Mouse (Mus musculus): ENCODE measurements around the gene Mtmr3. TPM values are rescaled to one million over a fixed set of nuclear protein-coding genes. Genes with fewer than 3 reads are reported as not detected.
"Not testable (repeated sequence)": the region's sequence is repeated elsewhere in the genome, so short reads cannot be mapped to it uniquely, and the experiment has no call there.

Mtmr3 gene
- polyA plus RNA-seq, 1 experiment from 2014 or later, result 21.2 TPM

- 67% methylated on average over 3 of the region's 3 CpGs for WGBS
- no peak for ATAC-seq (replicated peaks; ENCODE audit: extremely low read depth, insufficient read depth, low FRiP score)
Measured at GRCm38 (mm10) chr11:4545976-4546375, 48.7 kb downstream of the Mtmr3 start.

GRCm38 (mm10) chr11:4545401-4545800 is 49.3 kb downstream of the Mtmr3 start:
- WGBS, result 48% methylated on average over 4 of the region's 4 CpGs
- Histone ChIP-seq H3K27ac (ENCODE audit: low read length) (no peak overlapping the region), H3K9ac (ENCODE audit: low read length) (no peak overlapping the region), H3K4me3 (ENCODE audit: low read length) (no peak overlapping the region), H3K36me3 (ENCODE audit: control insufficient read depth, insufficient read depth) (no peaks in the 10 kb centered on the region), H3K4me1 (ENCODE audit: control insufficient read depth, insufficient read depth, low read length) (0 out of 2 replicates have a peak, but pooled peaks cover 2% of the 10 kb centered on the region), H3K27me3 (ENCODE audit: control insufficient read depth, insufficient read depth, low read length) (no peaks in the 10 kb centered on the region), H3K4me2 (ENCODE audit: low read depth, low read length) (no peak overlapping the region), H3K9me3 (replicated peaks; ENCODE audit: control insufficient read depth, low read length) (no peaks in the 10 kb centered on the region)
- ATAC-seq (replicated peaks; ENCODE audit: extremely low read depth, insufficient read depth, low FRiP score), result no peak

More at GRCm38 (mm10) chr11:4545976-4546375, 48.7 kb downstream of the Mtmr3 start:
- Histone ChIP-seq H3K9me3 (replicated peaks; ENCODE audit: control insufficient read depth, low read length) (no peaks in the 10 kb centered on the region), H3K9ac (ENCODE audit: low read length) (no peak overlapping the region), H3K4me2 (ENCODE audit: low read depth, low read length) (no peak overlapping the region), H3K27ac (ENCODE audit: low read length) (no peak overlapping the region), H3K27me3 (ENCODE audit: control insufficient read depth, insufficient read depth, low read length) (no peaks in the 10 kb centered on the region), H3K36me3 (ENCODE audit: control insufficient read depth, insufficient read depth) (no peaks in the 10 kb centered on the region), H3K4me3 (ENCODE audit: low read length) (no peak overlapping the region), H3K4me1 (ENCODE audit: control insufficient read depth, insufficient read depth, low read length) (0 out of 2 replicates have a peak, but pooled peaks cover 2% of the 10 kb centered on the region)

- H3K9me3 ChIP-seq (replicated peaks; ENCODE audit: control insufficient read depth, low read length); H3K27ac ChIP-seq (ENCODE audit: low read length); ATAC-seq (replicated peaks; ENCODE audit: extremely low read depth, insufficient read depth, low FRiP score); H3K27me3 ChIP-seq (ENCODE audit: control insufficient read depth, insufficient read depth, low read length); H3K36me3 ChIP-seq (ENCODE audit: control insufficient read depth, insufficient read depth); H3K4me3 ChIP-seq (ENCODE audit: low read length); H3K9ac ChIP-seq (ENCODE audit: low read length); H3K4me2 ChIP-seq (ENCODE audit: low read depth, low read length); H3K4me1 ChIP-seq (ENCODE audit: control insufficient read depth, insufficient read depth, low read length): not testable (repeated sequence)
- WGBS, result 94% methylated on average over 1 of the region's 1 CpGs
Measured at GRCm38 (mm10) chr11:4544627-4544921, 50.1 kb downstream of the Mtmr3 start.

DNA sequence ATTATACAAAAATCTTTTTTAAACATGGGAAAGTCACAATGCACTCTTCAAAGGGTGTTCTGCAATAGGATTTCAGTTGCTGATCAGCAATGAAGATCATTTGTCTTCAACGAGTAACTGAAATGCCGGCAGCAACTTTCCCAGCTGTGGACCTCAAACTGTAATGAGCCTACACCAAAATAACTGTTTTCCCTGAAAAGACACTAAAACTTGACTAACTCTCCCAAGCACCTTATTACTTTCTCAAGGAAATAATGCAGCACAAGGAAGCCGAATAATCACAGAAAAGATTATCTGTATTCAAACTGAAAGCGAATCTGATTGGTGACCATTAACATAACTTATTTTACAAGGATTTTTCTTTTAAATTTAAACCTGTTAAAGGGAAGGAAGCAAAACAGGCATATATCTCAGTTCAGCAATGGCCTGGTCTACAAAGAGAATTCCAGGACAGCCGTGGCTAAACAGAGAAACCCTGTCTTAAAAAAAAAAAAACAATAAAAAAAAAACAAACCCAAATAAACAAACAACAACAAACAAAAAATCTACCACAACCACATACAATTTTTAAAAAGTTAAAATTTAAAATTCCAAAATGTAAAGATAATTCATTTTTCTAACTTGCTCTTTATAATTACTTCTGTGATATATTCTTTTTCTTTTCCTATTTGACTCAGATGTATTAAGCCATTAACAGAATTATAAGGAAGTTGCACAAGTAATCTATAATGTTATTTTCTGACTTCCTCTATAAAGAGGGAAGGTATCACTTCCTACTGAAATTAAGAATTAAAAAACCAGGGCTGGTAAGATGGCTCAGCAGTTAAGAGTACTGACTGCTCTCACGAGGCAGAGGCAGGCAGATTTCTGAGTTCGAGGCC is 50.7 kb downstream of the Mtmr3 start:
- no peaks in the 10 kb centered on the region for H3K27me3 ChIP-seq (ENCODE audit: control insufficient read depth, insufficient read depth, low read length)
- H3K4me2 ChIP-seq (ENCODE audit: low read depth, low read length), result no peak overlapping the region
- no peak overlapping the region for H3K4me3 ChIP-seq (ENCODE audit: low read length)
- WGBS, result 74% methylated on average over 7 of the region's 7 CpGs
- H3K9ac ChIP-seq (ENCODE audit: low read length), result no peak overlapping the region
- no peak for ATAC-seq (replicated peaks; ENCODE audit: extremely low read depth, insufficient read depth, low FRiP score)
- H3K9me3 ChIP-seq (replicated peaks; ENCODE audit: control insufficient read depth, low read length), result no peaks in the 10 kb centered on the region
- no peaks in the 10 kb centered on the region for H3K36me3 ChIP-seq (ENCODE audit: control insufficient read depth, insufficient read depth)
- H3K4me1 ChIP-seq (ENCODE audit: control insufficient read depth, insufficient read depth, low read length), result 0 out of 2 replicates have a peak, but pooled peaks cover 2% of the 10 kb centered on the region
- no peak overlapping the region for H3K27ac ChIP-seq (ENCODE audit: low read length)

DNA sequence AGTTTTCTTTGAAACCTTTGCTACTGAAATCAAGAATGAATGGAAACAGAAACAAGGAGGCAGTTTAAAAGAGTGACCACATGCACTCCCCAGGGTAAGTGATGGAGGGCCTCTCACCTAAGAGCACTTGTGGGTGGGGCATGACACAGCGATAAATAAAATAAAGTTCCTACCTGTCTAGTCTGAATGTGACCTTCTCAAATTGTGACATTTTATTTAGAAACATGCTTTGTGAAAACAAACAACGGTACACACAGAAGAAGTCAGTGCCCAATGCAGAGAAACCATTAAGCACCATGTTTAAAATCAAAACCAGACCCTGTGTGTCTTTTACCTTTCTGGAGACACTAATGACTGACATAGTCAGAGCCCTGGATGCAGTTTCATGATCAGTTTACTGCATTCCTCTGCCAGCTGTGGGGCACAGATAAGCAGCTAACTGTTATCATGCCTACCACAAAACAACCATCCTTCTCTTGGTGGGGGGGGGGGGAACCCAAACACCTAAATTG is 51.6 kb downstream of the Mtmr3 start:
- Histone ChIP-seq H3K4me3 (ENCODE audit: low read length) (no peak overlapping the region), H3K36me3 (ENCODE audit: control insufficient read depth, insufficient read depth) (no peaks in the 10 kb centered on the region), H3K27ac (ENCODE audit: low read length) (no peak overlapping the region), H3K27me3 (ENCODE audit: control insufficient read depth, insufficient read depth, low read length) (no peaks in the 10 kb centered on the region), H3K4me2 (ENCODE audit: low read depth, low read length) (no peak overlapping the region), H3K9me3 (replicated peaks; ENCODE audit: control insufficient read depth, low read length) (no peaks in the 10 kb centered on the region), H3K9ac (ENCODE audit: low read length) (no peak overlapping the region), H3K4me1 (ENCODE audit: control insufficient read depth, insufficient read depth, low read length) (0 out of 2 replicates have a peak, but pooled peaks cover 2% of the 10 kb centered on the region)
- no peak for ATAC-seq (replicated peaks; ENCODE audit: extremely low read depth, insufficient read depth, low FRiP score)
- 80% methylated on average over 2 of the region's 2 CpGs for WGBS

GRCm38 (mm10) chr11:4536645-4537044 is 58.0 kb downstream of the Mtmr3 start:
- ATAC-seq (replicated peaks; ENCODE audit: extremely low read depth, insufficient read depth, low FRiP score), result no peak
- H3K9me3 ChIP-seq (replicated peaks; ENCODE audit: control insufficient read depth, low read length), result no peaks in the 10 kb centered on the region
- H3K27me3 ChIP-seq (ENCODE audit: control insufficient read depth, insufficient read depth, low read length), result no peaks in the 10 kb centered on the region
- H3K4me1 ChIP-seq (ENCODE audit: control insufficient read depth, insufficient read depth, low read length), result no peaks in the 10 kb centered on the region
- no peak overlapping the region for H3K9ac ChIP-seq (ENCODE audit: low read length)
- no peak overlapping the region for H3K27ac ChIP-seq (ENCODE audit: low read length)
- H3K4me3 ChIP-seq (ENCODE audit: low read length), result no peak overlapping the region
- 93% methylated on average over 1 of the region's 1 CpGs for WGBS
- 0 out of 2 replicates have a peak, but pooled peaks cover 2% of the 10 kb centered on the region for H3K36me3 ChIP-seq (ENCODE audit: control insufficient read depth, insufficient read depth)
- H3K4me2 ChIP-seq (ENCODE audit: low read depth, low read length), result no peak overlapping the region

DNA sequence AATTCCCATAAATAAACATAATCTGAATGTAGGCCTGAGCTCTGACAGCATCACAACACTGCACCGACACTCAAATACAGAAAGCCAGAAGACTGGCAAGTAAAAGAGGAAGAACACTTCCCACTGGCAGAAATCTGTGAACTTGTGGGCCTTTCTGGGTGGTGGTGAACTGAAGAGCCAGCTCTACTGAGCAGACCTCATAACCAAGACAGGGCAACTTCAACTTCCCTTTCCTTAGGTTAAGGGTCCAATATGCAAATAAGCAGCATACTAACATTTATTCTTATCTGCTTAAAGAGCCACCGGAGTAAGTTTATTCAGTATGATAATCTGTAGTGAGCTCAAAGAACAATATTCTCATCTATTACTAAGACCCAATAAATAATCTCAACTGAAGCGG is 67.5 kb downstream of the Mtmr3 start:
- H3K27ac ChIP-seq (ENCODE audit: low read length), result no peak overlapping the region
- H3K27me3 ChIP-seq (ENCODE audit: control insufficient read depth, insufficient read depth, low read length), result no peaks in the 10 kb centered on the region
- no peaks in the 10 kb centered on the region for H3K4me1 ChIP-seq (ENCODE audit: control insufficient read depth, insufficient read depth, low read length)
- H3K9ac ChIP-seq (ENCODE audit: low read length), result no peak overlapping the region
- H3K36me3 ChIP-seq (ENCODE audit: control insufficient read depth, insufficient read depth), result peaks cover 28% of the 10 kb centered on the region
- no peaks in the 10 kb centered on the region for H3K9me3 ChIP-seq (replicated peaks; ENCODE audit: control insufficient read depth, low read length)
- ATAC-seq (replicated peaks; ENCODE audit: extremely low read depth, insufficient read depth, low FRiP score), result no peak
- H3K4me2 ChIP-seq (ENCODE audit: low read depth, low read length), result no peak overlapping the region
- 90% methylated on average over 3 of the region's 3 CpGs for WGBS
- no peak overlapping the region for H3K4me3 ChIP-seq (ENCODE audit: low read length)

- no peak for ATAC-seq (replicated peaks; ENCODE audit: extremely low read depth, insufficient read depth, low FRiP score)
- Histone ChIP-seq H3K9ac (ENCODE audit: low read length) (no peak overlapping the region), H3K9me3 (replicated peaks; ENCODE audit: control insufficient read depth, low read length) (no peaks in the 10 kb centered on the region), H3K36me3 (ENCODE audit: control insufficient read depth, insufficient read depth) (peaks cover 22% of the 10 kb centered on the region), H3K4me3 (ENCODE audit: low read length) (no peak overlapping the region), H3K4me2 (ENCODE audit: low read depth, low read length) (no peak overlapping the region), H3K4me1 (ENCODE audit: control insufficient read depth, insufficient read depth, low read length) (no peaks in the 10 kb centered on the region), H3K27me3 (ENCODE audit: control insufficient read depth, insufficient read depth, low read length) (no peaks in the 10 kb centered on the region), H3K27ac (ENCODE audit: low read length) (no peak overlapping the region)
- 87% methylated on average over 6 of the region's 6 CpGs for WGBS
Measured at GRCm38 (mm10) chr11:4522142-4522664, 72.5 kb downstream of the Mtmr3 start.

GRCm38 (mm10) chr11:4518981-4519380 is 75.7 kb downstream of the Mtmr3 start:
- Histone ChIP-seq H3K9me3 (replicated peaks; ENCODE audit: control insufficient read depth, low read length) (no peaks in the 10 kb centered on the region), H3K36me3 (ENCODE audit: control insufficient read depth, insufficient read depth) (peaks cover 30% of the 10 kb centered on the region), H3K4me1 (ENCODE audit: control insufficient read depth, insufficient read depth, low read length) (no peaks in the 10 kb centered on the region), H3K27me3 (ENCODE audit: control insufficient read depth, insufficient read depth, low read length) (no peaks in the 10 kb centered on the region), H3K4me3 (ENCODE audit: low read length) (no peak overlapping the region), H3K27ac (ENCODE audit: low read length) (no peak overlapping the region), H3K9ac (ENCODE audit: low read length) (no peak overlapping the region), H3K4me2 (ENCODE audit: low read depth, low read length) (no peak overlapping the region)
- 75% methylated on average over 7 of the region's 7 CpGs for WGBS
- no peak for ATAC-seq (replicated peaks; ENCODE audit: extremely low read depth, insufficient read depth, low FRiP score)
